Mouse (Mus musculus) lung, adult 2 months (tissue): ENCODE results near the gene Pign. TPM values are rescaled to one million over a fixed set of nuclear protein-coding genes. Genes with fewer than 3 reads are reported as not detected.

Experiments
- DNase-seq: peaks from one replicate; pipeline ENCODE4 v3.0.0; 2022
- H3K4me1 ChIP-seq: fragments of 200-500 bp; 2 replicates; pipeline ENCODE4 v1.6.1; 2011; ENCODE audit warnings: low read length; ENCODE audit not compliant: control insufficient read depth, insufficient read depth
- H3K4me3 ChIP-seq: fragments of 200-500 bp; replicated peaks from 2 replicates; pipeline ENCODE3; 2011; ENCODE audit warnings: low read depth, mild to moderate bottlenecking, control low read depth, low read length; ENCODE audit errors: extremely low read depth
- CTCF ChIP-seq: fragments of 200-500 bp; IDR thresholded peaks from 2 replicates; pipeline ENCODE4 v1.5.1; 2011; ENCODE audit warnings: mild to moderate bottlenecking, low read length, control low read depth; ENCODE audit not compliant: insufficient read depth
- POLR2A ChIP-seq: fragments of 200-500 bp; IDR thresholded peaks from 2 replicates; pipeline ENCODE4 v1.6.1; 2011; ENCODE audit warnings: low read depth, mild to moderate bottlenecking, control low read depth, low read length, borderline replicate concordance; ENCODE audit errors: extremely low read depth
- WGBS: fragments of 180-500 bp; shearing (Covaris S2); methylation state at CpG from one replicate; pipeline ENCODE4 v1.1.7; 2018; 5-methylcytosine and 5-hydroxymethylcytosine counted together
- polyA plus RNA-seq: library from polyadenylated mRNA; depleted of rRNA; stranded (reverse); fragments of >200 nt; gene quantifications from 2 replicates; pipeline ENCODE4 v1.2.3, GENCODE M21; 2012; rRNA removed

Pign gene
- 16.5 and 27.6 TPM in 2 replicates for polyA plus RNA-seq

- TF ChIP-seq CTCF (no peak), POLR2A (peak; percentile 88; the same call in 1 of the 2 replicates)
- Histone ChIP-seq H3K4me1 (peaks cover 3% of the 10 kb centered on the region), H3K4me3 (peak within 1 kb of the TSS; percentile 100)
- peak; percentile 94 for DNase-seq
- under 1% methylated on average over 41 of the region's 41 CpGs for WGBS
These were observed at the start of gene Pign, which contains the start of gene Relch for GRCm38 (mm10) chr1:105663171-105663961. Gene Pign (minus strand): TSS chr1:105663677. Gene Relch (plus strand): TSS chr1:105663861.

- Histone ChIP-seq H3K4me1 (no peaks in the 10 kb centered on the region), H3K4me3 (no peak overlapping the region)
- no peak for DNase-seq
- WGBS, result 93% methylated on average over 2 of the region's 2 CpGs
- no peak for TF ChIP-seq CTCF
- TF ChIP-seq POLR2A, result no peak
These were observed 49.3 kb upstream of the Pign start for GRCm38 (mm10) chr1:105712822-105713221.

GRCm38 (mm10) chr1:105711227-105711626 is 47.8 kb upstream of the Pign start:
- no peak for TF ChIP-seq CTCF
- no peak for TF ChIP-seq POLR2A
- no peak for DNase-seq
- Histone ChIP-seq H3K4me3 (no peak overlapping the region), H3K4me1 (no peaks in the 10 kb centered on the region)
- WGBS, result 19% methylated on average over 1 of the region's 1 CpGs

GRCm38 (mm10) chr1:105709415-105709814 is 45.9 kb upstream of the Pign start:
- Histone ChIP-seq H3K4me3 (no peak overlapping the region), H3K4me1 (no peaks in the 10 kb centered on the region)
- WGBS, result 60% methylated on average over 2 of the region's 2 CpGs
- TF ChIP-seq POLR2A (no peak), CTCF (no peak)
- DNase-seq, result no peak

GRCm38 (mm10) chr1:105700984-105701530 is 37.6 kb upstream of the Pign start:
- DNase-seq, result no peak
- no peaks in the 10 kb centered on the region for H3K4me1 ChIP-seq
- 80% methylated on average over 4 of the region's 4 CpGs for WGBS
- no peak overlapping the region for H3K4me3 ChIP-seq
- no peak for TF ChIP-seq CTCF
- TF ChIP-seq POLR2A, result no peak

GRCm38 (mm10) chr1:105695581-105695980 is 32.1 kb upstream of the Pign start:
- DNase-seq, result no peak
- Histone ChIP-seq H3K4me1 (no peaks in the 10 kb centered on the region), H3K4me3 (no peak overlapping the region)
- WGBS, result 68% methylated on average over 2 of the region's 2 CpGs
- TF ChIP-seq POLR2A, result no peak
- TF ChIP-seq CTCF, result no peak

- 87% methylated on average over 3 of the region's 3 CpGs for whole genome bisulfite sequencing
These were observed 22.0 kb upstream of the Pign start for GRCm38 (mm10) chr1:105685501-105685900.

GRCm38 (mm10) chr1:105680587-105680986 is 17.1 kb upstream of the Pign start:
- no peak for DNase-seq
- no peak overlapping the region for H3K4me3 ChIP-seq
- 84% methylated on average over 1 of the region's 1 CpGs for whole genome bisulfite sequencing
- TF ChIP-seq CTCF (peak; percentile 69), POLR2A (no peak)
- no peaks in the 10 kb centered on the region; the same call in 1 of the 2 replicates for H3K4me1 ChIP-seq

More at GRCm38 (mm10) chr1:105685501-105685900, 22.0 kb upstream of the Pign start:
- no peak overlapping the region for H3K4me3 ChIP-seq
- no peak for DNase-seq
- no peak for TF ChIP-seq CTCF
- TF ChIP-seq POLR2A, result no peak
- no peaks in the 10 kb centered on the region for H3K4me1 ChIP-seq

- 75% methylated on average over 2 of the region's 2 CpGs for WGBS
- no peak overlapping the region for H3K4me3 ChIP-seq
These were observed 11.3 kb upstream of the Pign start for GRCm38 (mm10) chr1:105674763-105675162.

More at GRCm38 (mm10) chr1:105674763-105675162, 11.3 kb upstream of the Pign start:
- H3K4me1 ChIP-seq, result no peaks in the 10 kb centered on the region; the same call in none of the 2 replicates
- no peak for DNase-seq
- TF ChIP-seq POLR2A (no peak), CTCF (no peak)
